Mouse (Mus musculus): Measurements from ENCODE around the gene Ebf1.

GRCm38 (mm10) chr11:44756321-44756720, 139.2 kb downstream of the Ebf1 start:
- TF ChIP-seq POLR2A (IDR thresholded peaks at IDR 0.05; ENCODE audit: borderline replicate concordance, control insufficient read depth, low read depth, low read length) (no peak), CTCF (IDR thresholded peaks at IDR 0.05; ENCODE audit: control insufficient read depth, insufficient read depth, low read length) (no peak)

Data from bone marrow, adult 2 months (tissue).